In the genomic region with DNA sequence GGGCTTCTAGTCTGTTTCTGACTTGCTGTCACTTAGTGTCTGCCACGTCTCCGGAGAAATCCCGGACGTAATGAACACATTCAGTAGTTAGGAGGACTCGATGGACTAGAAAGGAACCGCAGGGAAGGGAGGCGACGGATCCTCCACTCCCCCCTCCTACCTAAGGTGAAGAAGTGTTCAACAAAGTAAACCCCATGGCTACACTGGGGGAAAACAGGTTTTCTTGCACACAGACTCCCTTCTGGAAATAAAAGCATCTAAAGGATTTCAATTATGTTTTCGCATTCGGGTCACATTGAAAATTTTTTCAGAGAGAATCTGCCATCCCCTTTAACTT, we compare ENCODE assay signal across 7 mouse cellular contexts. TPM values are rescaled to one million over a fixed set of nuclear protein-coding genes. Genes with fewer than 3 reads are reported as not detected.
DNase-seq lines count a peak whose midpoint lies in the region; ATAC-seq and TF ChIP-seq lines count a peak whose summit lies in the region.

No protein-coding gene starts in this region.

- peak overlapping the region; percentile 51; the same call in 1 of the 2 replicates for H3K27ac ChIP-seq in lung, postnatal 0 days (ENCODE audit: low read length)
- H3K27ac ChIP-seq in forebrain, embryonic 10.5 days: peak overlapping the region; percentile 89
- peak overlapping the region; percentile 54; the same call in 1 of the 2 replicates for H3K27ac ChIP-seq in liver, embryonic 12.5 days
- H3K27ac ChIP-seq in stomach, postnatal 0 days (replicated peaks): peak overlapping the region; percentile 59; the same call in 1 of the 2 replicates

- H3K4me1 ChIP-seq in lung, postnatal 0 days (ENCODE audit: insufficient read depth, low read depth, low read length): no peaks in the 10 kb centered on the region
- peaks cover 17% of the 10 kb centered on the region for H3K4me1 ChIP-seq in forebrain, embryonic 10.5 days
- H3K4me1 ChIP-seq in liver, embryonic 12.5 days: peaks cover 16% of the 10 kb centered on the region
- 0 out of 2 replicates have a peak, but pooled peaks cover 2% of the 10 kb centered on the region for H3K4me1 ChIP-seq in stomach, postnatal 0 days (replicated peaks; ENCODE audit: control insufficient read depth, insufficient read depth)

- DNase-seq in lung, postnatal 0 days (ENCODE audit: low spot score): no peak
- no peak for DNase-seq in lung, postnatal 4 days
- no peak for DNase-seq in forebrain, embryonic 10.5 days (ENCODE audit: extremely low spot score, low spot score)
- DNase-seq in stomach, postnatal 0 days (ENCODE audit: low spot score): no peak
- no peak for DNase-seq in thymus, postnatal 4 days
- DNase-seq in spleen, postnatal 10 days (ENCODE audit: low spot score in 2 of 2): no peak

- H3K36me3 ChIP-seq in lung, postnatal 0 days (ENCODE audit: insufficient read depth, low read length): no peaks in the 10 kb centered on the region
- H3K36me3 ChIP-seq in forebrain, embryonic 10.5 days (replicated peaks): peaks cover 17% of the 10 kb centered on the region
- peaks cover 21% of the 10 kb centered on the region for H3K36me3 ChIP-seq in liver, embryonic 12.5 days
- 0 out of 2 replicates have a peak, but pooled peaks cover 3% of the 10 kb centered on the region for H3K36me3 ChIP-seq in stomach, postnatal 0 days (ENCODE audit: control insufficient read depth, insufficient read depth, low read length)

- 6% methylated on average over 10 of the region's 10 CpGs for WGBS in lung, postnatal 0 days
- WGBS in forebrain, embryonic 10.5 days: 9% methylated on average over 10 of the region's 10 CpGs
- WGBS in liver, embryonic 12.5 days (ENCODE audit: insufficient replicate concordance): 12% methylated on average over 10 of the region's 10 CpGs
- WGBS in stomach, postnatal 0 days: 10% methylated on average over 10 of the region's 10 CpGs

- no peaks in the 10 kb centered on the region for H3K9me3 ChIP-seq in lung, postnatal 0 days (ENCODE audit: low read length)
- no peaks in the 10 kb centered on the region for H3K9me3 ChIP-seq in forebrain, embryonic 10.5 days
- no peaks in the 10 kb centered on the region for H3K9me3 ChIP-seq in liver, embryonic 12.5 days (replicated peaks)
- no peaks in the 10 kb centered on the region for H3K9me3 ChIP-seq in stomach, postnatal 0 days (ENCODE audit: control insufficient read depth, low read length)

- no peaks in the 10 kb centered on the region for H3K27me3 ChIP-seq in lung, postnatal 0 days (replicated peaks; ENCODE audit: insufficient read depth, low read length)
- H3K27me3 ChIP-seq in forebrain, embryonic 10.5 days (ENCODE audit: poor library complexity, severe bottlenecking): no peaks in the 10 kb centered on the region
- H3K27me3 ChIP-seq in liver, embryonic 12.5 days (replicated peaks): no peaks in the 10 kb centered on the region
- no peaks in the 10 kb centered on the region for H3K27me3 ChIP-seq in stomach, postnatal 0 days (ENCODE audit: control insufficient read depth, insufficient read depth, low read length)

- peak overlapping the region; percentile 69 for H3K9ac ChIP-seq in lung, postnatal 0 days (replicated peaks; ENCODE audit: low read depth)
- H3K9ac ChIP-seq in liver, embryonic 12.5 days: peak overlapping the region; percentile 76
- H3K9ac ChIP-seq in stomach, postnatal 0 days (ENCODE audit: low read length): peak overlapping the region; percentile 82

- peak overlapping the region; percentile 55 for H3K4me3 ChIP-seq in lung, postnatal 0 days (ENCODE audit: low read depth, low read length)
- peak overlapping the region; percentile 58 for H3K4me3 ChIP-seq in forebrain, embryonic 10.5 days
- H3K4me3 ChIP-seq in liver, embryonic 12.5 days: peak overlapping the region; percentile 68
- H3K4me3 ChIP-seq in stomach, postnatal 0 days (ENCODE audit: low read depth, low read length): peak overlapping the region; percentile 65

- no peak for TF ChIP-seq EP300 in lung, postnatal 0 days (IDR thresholded peaks at IDR 0.05)
- TF ChIP-seq EP300 in stomach, postnatal 0 days (optimal IDR thresholded peaks at IDR 0.05): no peak

- ATAC-seq in lung, postnatal 0 days: no peak
- peak; percentile 55 for ATAC-seq in liver, embryonic 12.5 days
- peak; percentile 17; the same call in 1 of the 2 replicates for ATAC-seq in stomach, postnatal 0 days (ENCODE audit: low FRiP score, low TSS enrichment)

- H3K4me2 ChIP-seq in lung, postnatal 0 days (replicated peaks; ENCODE audit: low read depth, low read length): peak overlapping the region; percentile 94
- peak overlapping the region; percentile 90 for H3K4me2 ChIP-seq in liver, embryonic 12.5 days
- H3K4me2 ChIP-seq in stomach, postnatal 0 days (replicated peaks; ENCODE audit: low read depth): peak overlapping the region; percentile 94

- TF ChIP-seq CTCF in lung, postnatal 0 days (IDR thresholded peaks at IDR 0.05): no peak
- TF ChIP-seq CTCF in stomach, postnatal 0 days (IDR thresholded peaks at IDR 0.05; ENCODE audit: low read depth): no peak

RNA-seq across cellular contexts. Expression of gene Tmed3, which starts 0.3 kb away (rescaled TPM):
- 105 and 107 TPM in 2 replicates for polyA plus RNA-seq in lung, postnatal 0 days (2015; fragmentation: Nextera tagmentation; extraction: Ambion mirVana)
- polyA plus RNA-seq in forebrain, embryonic 10.5 days (2016; fragmentation: Nextera tagmentation; extraction: Ambion mirVana): 45.3 and 45.4 TPM in 2 replicates
- 40.2 and 41.4 TPM in 2 replicates for polyA plus RNA-seq in liver, embryonic 12.5 days (2016; fragmentation: Nextera tagmentation; extraction: Ambion mirVana)
- 162 and 170 TPM in 2 replicates for polyA plus RNA-seq in stomach, postnatal 0 days (2015; fragmentation: Nextera tagmentation; extraction: Ambion mirVana)

RNA-seq across cellular contexts. Expression of gene Ankrd34c, which starts 33.1 kb away (rescaled TPM):
- polyA plus RNA-seq in lung, postnatal 0 days (2015; fragmentation: Nextera tagmentation; extraction: Ambion mirVana): not detected in 2 replicates
- not detected in 2 replicates for polyA plus RNA-seq in forebrain, embryonic 10.5 days (2016; fragmentation: Nextera tagmentation; extraction: Ambion mirVana)
- polyA plus RNA-seq in liver, embryonic 12.5 days (2016; fragmentation: Nextera tagmentation; extraction: Ambion mirVana): not detected in 2 replicates
- polyA plus RNA-seq in stomach, postnatal 0 days (2015; fragmentation: Nextera tagmentation; extraction: Ambion mirVana): 0.04 TPM in 1 of 2 replicates, not detected in the other
